Mouse (Mus musculus) kidney, embryonic 14.5 days (tissue): ENCODE data around the gene Mmp28. TPM values are rescaled to one million over a fixed set of nuclear protein-coding genes. Genes with fewer than 3 reads are reported as not detected.

Source experiments
- ATAC-seq: fragments of 200-750 bp; cut with Nextera tagmentation; 2 replicates; pipeline ENCODE4 v1.8.0; 2017; ENCODE audit warnings: moderate number of reproducible peaks, mild to moderate bottlenecking, moderate TSS enrichment, moderate library complexity; ENCODE audit not compliant: low FRiP score, low TSS enrichment
- H3K27ac ChIP-seq: fragments of 300-500 bp; sonication (generic); 2 replicates; pipeline ENCODE4 v1.5.1; 2014; ENCODE audit warnings: low read depth, mild to moderate bottlenecking, low read length, moderate library complexity, mixed read lengths
- H3K27me3 ChIP-seq: fragments of 300-500 bp; sonication (generic); 2 replicates; pipeline ENCODE4 v1.6.1; 2014; ENCODE audit warnings: mild to moderate bottlenecking, low read length; ENCODE audit not compliant: control insufficient read depth, insufficient read depth
- H3K36me3 ChIP-seq: fragments of 300-500 bp; sonication (generic); 2 replicates; pipeline ENCODE4 v1.6.1; 2014; ENCODE audit warnings: low read length, mixed read lengths; ENCODE audit not compliant: control insufficient read depth, insufficient read depth
- H3K4me1 ChIP-seq: fragments of 300-500 bp; sonication (generic); 2 replicates; pipeline ENCODE4 v1.6.1; 2014; ENCODE audit warnings: low read length, mixed read lengths; ENCODE audit not compliant: control insufficient read depth, insufficient read depth
- H3K4me2 ChIP-seq: fragments of 300-500 bp; sonication (generic); replicated peaks from 2 replicates; pipeline ENCODE4 v1.6.1; 2014; ENCODE audit warnings: low read depth, mild to moderate bottlenecking, low read length
- H3K4me3 ChIP-seq: fragments of 300-500 bp; sonication (generic); 2 replicates; pipeline ENCODE4 v1.5.1; 2014; ENCODE audit warnings: mild to moderate bottlenecking, low read length
- H3K9ac ChIP-seq: fragments of 300-500 bp; sonication (generic); 2 replicates; pipeline ENCODE4 v1.6.1; 2014; ENCODE audit warnings: low read depth, mild to moderate bottlenecking, low read length, moderate library complexity
- H3K9me3 ChIP-seq: fragments of 300-500 bp; sonication (generic); 2 replicates; pipeline ENCODE4 v1.6.1; 2016; ENCODE audit warnings: low read length; ENCODE audit not compliant: control insufficient read depth
- WGBS: fragments of 180-500 bp; shearing (Covaris S2); extraction: QIAGEN DNeasy Blood & Tissue Kit; methylation state at CpG from one replicate; pipeline ENCODE4 v1.1.7; 2014; 5-methylcytosine and 5-hydroxymethylcytosine counted together
- polyA plus RNA-seq: library from polyadenylated mRNA; unstranded; fragments of >200 nt; fragmentation: Nextera tagmentation; extraction: Ambion mirVana; gene quantifications from 2 replicates; pipeline ENCODE4 v1.2.1, GENCODE M21; 2014

Mmp28 gene
- polyA plus RNA-seq, 1 experiment from 2014 or later: 0.55 TPM

- no peaks in the 10 kb centered on the region for H3K4me1 ChIP-seq
- no peaks in the 10 kb centered on the region for H3K36me3 ChIP-seq
- no peak overlapping the region for H3K4me3 ChIP-seq
- ATAC-seq: no peak
- H3K4me2 ChIP-seq: no peak overlapping the region
- no peak overlapping the region for H3K9ac ChIP-seq
- no peaks in the 10 kb centered on the region for H3K9me3 ChIP-seq
- no peak overlapping the region for H3K27ac ChIP-seq
- 89% methylated on average over 3 of the region's 3 CpGs for WGBS
- peaks cover 3% of the 10 kb centered on the region; the same call in 1 of the 2 replicates for H3K27me3 ChIP-seq
These were observed 5.9 kb upstream of the Mmp28 start for GRCm38 (mm10) chr11:83468765-83469164.

DNA sequence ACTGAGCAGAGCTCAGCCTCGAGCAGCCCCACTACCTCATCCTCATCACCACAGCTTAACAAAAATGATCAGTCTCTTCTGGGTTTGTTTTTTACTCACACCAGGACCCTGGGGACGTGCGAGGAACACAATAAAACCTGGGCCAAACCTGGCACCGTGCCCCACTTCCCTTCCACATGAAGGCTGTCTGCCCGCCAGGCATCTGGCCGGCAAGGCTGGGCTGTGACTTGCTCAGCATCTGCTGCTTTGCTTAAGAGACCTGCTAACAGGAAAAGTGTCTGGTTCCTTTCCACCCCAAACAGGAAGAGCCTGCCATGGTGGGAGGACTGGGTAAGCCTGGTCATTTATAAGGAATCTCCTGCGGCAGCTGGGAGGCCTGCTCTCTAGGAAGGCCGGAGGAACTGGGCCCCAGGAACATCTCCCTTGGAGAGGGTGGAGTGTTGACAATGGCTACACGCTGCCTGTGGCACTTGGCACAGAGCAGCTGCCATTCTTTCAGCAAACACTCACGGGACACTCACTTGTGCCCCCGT, 4.3 kb upstream of the Mmp28 start:
- Histone ChIP-seq H3K27me3 (peaks cover 9% of the 10 kb centered on the region), H3K36me3 (no peaks in the 10 kb centered on the region), H3K4me3 (no peak overlapping the region), H3K9ac (no peak overlapping the region), H3K4me2 (no peak overlapping the region), H3K27ac (no peak overlapping the region; the same call in 1 of the 2 replicates), H3K9me3 (no peaks in the 10 kb centered on the region), H3K4me1 (0 out of 2 replicates have a peak, but pooled peaks cover 5% of the 10 kb centered on the region)
- no peak for ATAC-seq
- 63% methylated on average over 11 of the region's 11 CpGs for WGBS

- Histone ChIP-seq H3K4me3 (no peak overlapping the region), H3K27ac (no peak overlapping the region), H3K36me3 (no peaks in the 10 kb centered on the region), H3K4me2 (no peak overlapping the region), H3K27me3 (peaks cover 9% of the 10 kb centered on the region), H3K4me1 (0 out of 2 replicates have a peak, but pooled peaks cover 5% of the 10 kb centered on the region), H3K9ac (no peak overlapping the region), H3K9me3 (no peaks in the 10 kb centered on the region)
- WGBS: 24% methylated on average over 2 of the region's 2 CpGs
- ATAC-seq: no peak
These were observed 3.1 kb upstream of the Mmp28 start for GRCm38 (mm10) chr11:83465976-83466375.

DNA sequence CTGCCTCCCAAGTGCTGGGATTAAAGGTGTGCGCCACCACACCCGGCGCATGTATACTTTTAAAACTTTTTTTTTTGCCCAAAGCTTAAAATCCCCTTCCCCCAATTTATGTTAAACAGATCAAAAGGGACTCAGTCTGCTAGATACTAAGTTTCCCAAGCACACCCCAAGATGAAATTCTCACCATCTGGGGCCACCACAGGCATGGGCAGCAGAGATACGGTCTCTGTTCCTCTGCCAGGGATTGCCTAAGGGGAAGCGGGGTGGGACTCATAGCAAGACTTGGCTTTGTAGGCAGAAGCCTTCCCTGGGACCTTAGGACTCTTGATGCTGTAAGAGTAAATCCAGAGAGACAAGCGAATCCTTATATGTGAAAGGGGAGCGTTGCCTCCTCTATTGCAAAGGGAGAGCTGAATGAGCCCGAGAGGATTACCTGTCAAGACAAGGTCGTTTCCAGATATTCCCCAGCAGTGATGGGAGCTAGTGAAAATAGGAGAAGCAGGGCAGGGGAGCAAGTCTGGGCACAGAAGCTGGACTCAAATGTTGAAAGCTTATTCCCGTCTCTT, 1.3 kb downstream of the Mmp28 start:
- H3K36me3 ChIP-seq: no peaks in the 10 kb centered on the region
- H3K4me3 ChIP-seq: no peak overlapping the region
- peaks cover 16% of the 10 kb centered on the region for H3K4me1 ChIP-seq
- H3K9ac ChIP-seq: no peak overlapping the region
- no peak for ATAC-seq
- no peaks in the 10 kb centered on the region for H3K9me3 ChIP-seq
- no peak overlapping the region for H3K27ac ChIP-seq
- H3K27me3 ChIP-seq: peaks cover 9% of the 10 kb centered on the region
- no peak overlapping the region for H3K4me2 ChIP-seq
- 75% methylated on average over 10 of the region's 10 CpGs for WGBS

GRCm38 (mm10) chr11:83457912-83458601, 4.8 kb downstream of the Mmp28 start:
- H3K27ac ChIP-seq: no peak overlapping the region
- H3K9me3 ChIP-seq: no peaks in the 10 kb centered on the region

DNA sequence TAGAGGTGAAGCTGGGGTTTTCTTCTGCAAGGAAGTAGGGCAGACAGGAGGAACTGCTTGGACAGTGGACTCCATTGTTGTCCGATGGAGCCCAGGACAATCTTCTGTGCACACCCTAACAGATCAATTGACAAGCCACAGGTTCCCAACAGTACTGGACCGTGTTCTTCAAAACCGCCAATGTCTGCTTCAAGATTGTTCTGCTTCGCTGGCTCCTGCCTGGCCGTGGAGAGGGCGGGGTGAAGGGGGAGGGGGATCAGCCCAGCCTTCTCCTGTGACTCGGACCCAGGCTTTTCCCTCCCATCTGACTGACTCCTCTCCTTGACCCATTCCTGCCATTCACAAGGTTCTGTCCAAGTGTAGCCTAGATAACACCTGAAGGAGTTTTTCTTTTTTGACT, 5.6 kb downstream of the Mmp28 start:
- peaks cover 15% of the 10 kb centered on the region for H3K4me1 ChIP-seq
- H3K4me2 ChIP-seq: no peak overlapping the region
- no peaks in the 10 kb centered on the region for H3K27me3 ChIP-seq
- WGBS: 23% methylated on average over 7 of the region's 7 CpGs
- no peak for ATAC-seq
- H3K9ac ChIP-seq: no peak overlapping the region; the same call in 1 of the 2 replicates
- H3K36me3 ChIP-seq: no peaks in the 10 kb centered on the region
- H3K4me3 ChIP-seq: no peak overlapping the region
- no peak overlapping the region for H3K27ac ChIP-seq
- H3K9me3 ChIP-seq: no peaks in the 10 kb centered on the region

More at GRCm38 (mm10) chr11:83457912-83458601, 4.8 kb downstream of the Mmp28 start:
- Histone ChIP-seq H3K27me3 (no peaks in the 10 kb centered on the region; the same call in 1 of the 2 replicates), H3K4me1 (peaks cover 19% of the 10 kb centered on the region), H3K4me2 (no peak overlapping the region), H3K36me3 (no peaks in the 10 kb centered on the region), H3K4me3 (no peak overlapping the region), H3K9ac (no peak overlapping the region)
- ATAC-seq: no peak
- WGBS: 55% methylated on average over 9 of the region's 9 CpGs

GRCm38 (mm10) chr11:83455608-83456007, 7.3 kb downstream of the Mmp28 start:
- H3K27ac ChIP-seq: no peak overlapping the region
- no peak for ATAC-seq

DNA sequence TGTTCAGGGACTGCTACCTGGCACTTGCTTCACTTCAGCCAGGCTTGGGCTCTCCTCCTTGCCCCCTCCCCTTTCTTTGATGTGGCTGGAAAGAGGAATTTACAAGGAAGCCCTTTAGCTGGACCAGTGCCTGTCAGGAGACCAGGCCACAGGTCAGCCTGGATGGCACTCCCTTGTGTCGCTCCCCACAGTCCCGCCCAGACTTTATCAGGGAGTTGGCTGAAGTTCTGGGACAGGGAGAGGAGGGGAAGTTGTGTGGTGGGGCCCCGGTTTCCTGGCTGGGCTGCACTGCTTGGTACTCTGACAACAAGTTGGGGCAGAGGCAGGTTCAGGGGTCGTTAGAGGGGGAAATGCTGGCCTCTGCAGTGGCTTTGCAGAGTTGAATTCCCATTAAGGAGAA, 8.3 kb downstream of the Mmp28 start:
- Histone ChIP-seq H3K9ac (no peak overlapping the region), H3K27ac (no peak overlapping the region), H3K9me3 (no peaks in the 10 kb centered on the region), H3K4me1 (peaks cover 14% of the 10 kb centered on the region), H3K27me3 (no peaks in the 10 kb centered on the region), H3K4me2 (no peak overlapping the region), H3K4me3 (no peak overlapping the region), H3K36me3 (no peaks in the 10 kb centered on the region)
- WGBS: 8% methylated on average over 4 of the region's 4 CpGs
- no peak for ATAC-seq

More at GRCm38 (mm10) chr11:83455608-83456007, 7.3 kb downstream of the Mmp28 start:
- Histone ChIP-seq H3K4me3 (no peak overlapping the region), H3K9me3 (no peaks in the 10 kb centered on the region), H3K27me3 (no peaks in the 10 kb centered on the region), H3K4me1 (peaks cover 14% of the 10 kb centered on the region), H3K36me3 (no peaks in the 10 kb centered on the region), H3K4me2 (no peak overlapping the region), H3K9ac (no peak overlapping the region)
- WGBS: 76% methylated on average over 3 of the region's 3 CpGs

- 87% methylated on average over 10 of the region's 10 CpGs for WGBS
- Histone ChIP-seq H3K4me1 (peaks cover 25% of the 10 kb centered on the region), H3K27ac (no peak overlapping the region), H3K9ac (no peak overlapping the region), H3K4me3 (no peak overlapping the region), H3K27me3 (peaks cover 4% of the 10 kb centered on the region; the same call in 1 of the 2 replicates), H3K4me2 (no peak overlapping the region), H3K9me3 (no peaks in the 10 kb centered on the region), H3K36me3 (no peaks in the 10 kb centered on the region)
- no peak for ATAC-seq
These were observed 11.6 kb downstream of the Mmp28 start for GRCm38 (mm10) chr11:83451281-83451680.
